Comparison of ENCODE assay signal across 7 mouse cellular contexts in genomic region chr3:73057197-73057811, GRCm38 (mm10). TPM values are rescaled to one million over a fixed set of nuclear protein-coding genes. Genes with fewer than 3 reads are reported as not detected.
DNase-seq lines count a peak whose midpoint lies in the region; ATAC-seq and TF ChIP-seq lines count a peak whose summit lies in the region.

Gene Slitrk3, minus strand, starts transcription at chr3:73057803.

- WGBS in forebrain, embryonic 14.5 days: under 1% methylated on average over 37 of the region's 44 CpGs
- WGBS in midbrain, postnatal 0 days: 0% methylated on average over 39 of the region's 44 CpGs

- H3K36me3 ChIP-seq in ES-Bruce4 (ENCODE audit: control insufficient read depth, insufficient read depth, low read length, poor library complexity, severe bottlenecking): no peaks in the 10 kb centered on the region
- H3K36me3 ChIP-seq in forebrain, embryonic 14.5 days (ENCODE audit: control insufficient read depth, insufficient read depth, low read length): no peaks in the 10 kb centered on the region
- H3K36me3 ChIP-seq in midbrain, postnatal 0 days (ENCODE audit: insufficient read depth, low read length): no peaks in the 10 kb centered on the region

- H3K9me3 ChIP-seq in ES-Bruce4 (replicated peaks; ENCODE audit: control insufficient read depth, insufficient read depth, low read length, poor library complexity, severe bottlenecking): no peaks in the 10 kb centered on the region
- H3K9me3 ChIP-seq in forebrain, embryonic 14.5 days (replicated peaks; ENCODE audit: control insufficient read depth, low read length): no peaks in the 10 kb centered on the region
- H3K9me3 ChIP-seq in midbrain, postnatal 0 days (ENCODE audit: low read length): no peaks in the 10 kb centered on the region

- peaks cover 21% of the 10 kb centered on the region for H3K27me3 ChIP-seq in ES-Bruce4 (ENCODE audit: control insufficient read depth, insufficient read depth, low read length, poor library complexity, severe bottlenecking)
- H3K27me3 ChIP-seq in forebrain, embryonic 14.5 days (replicated peaks; ENCODE audit: control insufficient read depth, insufficient read depth, low read length): 0 out of 2 replicates have a peak, but pooled peaks cover 4% of the 10 kb centered on the region
- H3K27me3 ChIP-seq in midbrain, postnatal 0 days (ENCODE audit: insufficient read depth, low read length): no peaks in the 10 kb centered on the region

- no peak for TF ChIP-seq EP300 in ES-Bruce4 (IDR thresholded peaks at IDR 0.05; ENCODE audit: insufficient read depth, low read depth, low read length)

- no peak for TF ChIP-seq POLR2A in ES-Bruce4 (IDR thresholded peaks at IDR 0.05; ENCODE audit: insufficient read depth, low read length)
- no peak for TF ChIP-seq POLR2A in brain, embryonic 14.5 days (IDR thresholded peaks at IDR 0.05; ENCODE audit: borderline replicate concordance, extremely low read depth, insufficient read depth, insufficient read length, poor library complexity, severe bottlenecking)

- peak; percentile 73 for ATAC-seq in forebrain, embryonic 14.5 days
- peak; percentile 74 for ATAC-seq in midbrain, postnatal 0 days (ENCODE audit: low FRiP score)

- DNase-seq in brain, embryonic 14.5 days (ENCODE audit: low read depth): peak; percentile 89
- peak; percentile 76 for DNase-seq in forebrain, embryonic 14.5 days (ENCODE audit: low spot score)
- DNase-seq in left cerebral cortex, adult 2 months (ENCODE audit: extremely low spot score in 1 of 2, low spot score in 2 of 2): peak; percentile 73 to 74
- peak; percentile 73 for DNase-seq in midbrain, postnatal 0 days (ENCODE audit: low spot score)
- no peak for DNase-seq in ovary, postnatal 10 days (ENCODE audit: low spot score)
- DNase-seq in c-Kit-positive CD71-positive TER-119-positive erythroid progenitor cells, embryonic 14.5 days (ENCODE audit: low spot score): no peak

- H3K27ac ChIP-seq in ES-Bruce4 (ENCODE audit: insufficient read depth, low read length): no peak within 1 kb of the TSS
- peak within 1 kb of the TSS; percentile 54; the same call in 1 of the 2 replicates for H3K27ac ChIP-seq in forebrain, embryonic 14.5 days (ENCODE audit: low read depth, low read length)
- peak within 1 kb of the TSS; percentile 97 for H3K27ac ChIP-seq in left cerebral cortex, adult 2 months
- H3K27ac ChIP-seq in midbrain, postnatal 0 days (ENCODE audit: low read depth, low read length): peak within 1 kb of the TSS; percentile 87

- H3K4me3 ChIP-seq in ES-Bruce4 (ENCODE audit: low read depth, low read length): peak within 1 kb of the TSS; percentile 12
- H3K4me3 ChIP-seq in forebrain, embryonic 14.5 days (ENCODE audit: low read depth, low read length): peak within 1 kb of the TSS; percentile 62
- H3K4me3 ChIP-seq in left cerebral cortex, adult 2 months: peak within 1 kb of the TSS; percentile 48
- H3K4me3 ChIP-seq in midbrain, postnatal 0 days (ENCODE audit: low read depth, low read length): peak within 1 kb of the TSS; percentile 71

- no peak within 1 kb of the TSS for H3K9ac ChIP-seq in ES-Bruce4 (ENCODE audit: low read depth, poor library complexity, severe bottlenecking)
- H3K9ac ChIP-seq in forebrain, embryonic 14.5 days (ENCODE audit: low read length): peak within 1 kb of the TSS; percentile 64
- peak within 1 kb of the TSS; percentile 82 for H3K9ac ChIP-seq in midbrain, postnatal 0 days (replicated peaks; ENCODE audit: low read length, poor library complexity, severe bottlenecking)

- intact Hi-C loops in left cerebral cortex, adult 2 months (cut with DNase I): no loop called here

- TF ChIP-seq CTCF in ES-Bruce4 (IDR thresholded peaks at IDR 0.05; ENCODE audit: low read depth, low read length): no peak
- no peak for TF ChIP-seq CTCF in brain, embryonic 14.5 days (IDR thresholded peaks at IDR 0.05; ENCODE audit: borderline replicate concordance, extremely low read depth, insufficient read depth, insufficient read length)
- no peak for TF ChIP-seq CTCF in left cerebral cortex, adult 2 months (IDR thresholded peaks at IDR 0.05)
- no peak for TF ChIP-seq CTCF in midbrain, postnatal 0 days (IDR thresholded peaks at IDR 0.05)

- H3K4me1 ChIP-seq in ES-Bruce4 (ENCODE audit: control insufficient read depth, insufficient read depth, low read length): no peaks in the 10 kb centered on the region
- H3K4me1 ChIP-seq in forebrain, embryonic 14.5 days (ENCODE audit: control insufficient read depth, insufficient read depth, low read length): peaks cover 4% of the 10 kb centered on the region; the same call in 1 of the 2 replicates
- H3K4me1 ChIP-seq in midbrain, postnatal 0 days (ENCODE audit: insufficient read depth, low read length): no peaks in the 10 kb centered on the region

- peak within 1 kb of the TSS; percentile 53 for H3K4me2 ChIP-seq in forebrain, embryonic 14.5 days (ENCODE audit: low read length)
- H3K4me2 ChIP-seq in midbrain, postnatal 0 days (ENCODE audit: low read depth, low read length, poor library complexity, severe bottlenecking): peak within 1 kb of the TSS; percentile 55

RNA-seq across cellular contexts. Expression of gene Slitrk3, which starts in this region (rescaled TPM):
- polyA plus RNA-seq in ES-Bruce4 (2011; ENCODE audit: insufficient read depth, insufficient read length, low read depth, missing spikeins): not detected in 2 replicates
- polyA plus RNA-seq in brain, embryonic 14.5 days (2012; rRNA removed): 7.7 and 16.6 TPM in 2 replicates
- 4.4 and 5.8 TPM in 2 replicates for polyA plus RNA-seq in forebrain, embryonic 14.5 days (2014; fragmentation: Nextera tagmentation; extraction: Ambion mirVana)
- total RNA-seq in left cerebral cortex, adult 2 months (2021): 10 to 100 TPM; 61.5 to 70.5 TPM
- 31.9 and 38.8 TPM in 2 replicates for total RNA-seq in midbrain, postnatal 0 days (2014; rRNA removed)
- 22.4 and 23.0 TPM in 2 replicates for polyA plus RNA-seq in midbrain, postnatal 0 days (2015; fragmentation: Nextera tagmentation; extraction: Ambion mirVana)

Comparison
In these comparisons a context has a peak if more than half of its experiments do, and no peak if none do; other contexts are left out.
1. H3K4me3 ChIP-seq: peak in every context shown above with its lines; median percentile 71 in midbrain, postnatal 0 days; 62 in forebrain, embryonic 14.5 days; 48 in left cerebral cortex, adult 2 months; 12 in ES-Bruce4.
2. DNase-seq: peak in brain, embryonic 14.5 days (single experiment), forebrain, embryonic 14.5 days (single experiment), left cerebral cortex, adult 2 months (2 of 2) and midbrain, postnatal 0 days (single experiment); none in ovary, postnatal 10 days (single experiment) and c-Kit-positive CD71-positive TER-119-positive erythroid progenitor cells, embryonic 14.5 days (single experiment).